Mouse (Mus musculus) megakaryocyte, embryonic 14.5 days (primary cell): ENCODE results near the gene Mark4. TPM values are rescaled to one million over a fixed set of nuclear protein-coding genes. Genes with fewer than 3 reads are reported as not detected.

Experiments used
- H3K27me3 ChIP-seq: replicated peaks from 2 replicates; pipeline ENCODE3; 2012; ENCODE audit warnings: inconsistent platforms
- H3K36me3 ChIP-seq: replicated peaks from 2 replicates; pipeline ENCODE3; 2012; ENCODE audit warnings: low read length, inconsistent platforms, mixed read lengths
- H3K4me1 ChIP-seq: 2 replicates; pipeline ENCODE4 v1.6.1; 2012; ENCODE audit warnings: inconsistent platforms
- H3K4me3 ChIP-seq: replicated peaks from 2 replicates; pipeline ENCODE3; 2012; ENCODE audit warnings: moderate library complexity, mild to moderate bottlenecking, inconsistent platforms
- H3K9me3 ChIP-seq: 2 replicates; pipeline ENCODE4 v1.6.1; 2012; ENCODE audit warnings: inconsistent platforms
- FLI1 ChIP-seq: IDR thresholded peaks from 2 replicates; pipeline ENCODE4 v1.6.1; 2012; ENCODE audit warnings: low read length, inconsistent platforms, mixed read lengths
- GATA1 ChIP-seq: IDR thresholded peaks from 3 replicates; pipeline ENCODE4 v1.6.1; 2012; ENCODE audit warnings: mixed read lengths, low read length, inconsistent platforms, borderline replicate concordance
- polyA plus RNA-seq: library from polyadenylated mRNA; stranded (reverse); fragments of >175 nt; gene quantifications from 2 replicates; pipeline ENCODE4 v1.2.3, GENCODE M21; 2012; ENCODE audit warnings: low replicate concordance; ENCODE audit not compliant: insufficient read depth

The Mark4 gene
- polyA plus RNA-seq, 1 experiment, result 102 TPM

DNA sequence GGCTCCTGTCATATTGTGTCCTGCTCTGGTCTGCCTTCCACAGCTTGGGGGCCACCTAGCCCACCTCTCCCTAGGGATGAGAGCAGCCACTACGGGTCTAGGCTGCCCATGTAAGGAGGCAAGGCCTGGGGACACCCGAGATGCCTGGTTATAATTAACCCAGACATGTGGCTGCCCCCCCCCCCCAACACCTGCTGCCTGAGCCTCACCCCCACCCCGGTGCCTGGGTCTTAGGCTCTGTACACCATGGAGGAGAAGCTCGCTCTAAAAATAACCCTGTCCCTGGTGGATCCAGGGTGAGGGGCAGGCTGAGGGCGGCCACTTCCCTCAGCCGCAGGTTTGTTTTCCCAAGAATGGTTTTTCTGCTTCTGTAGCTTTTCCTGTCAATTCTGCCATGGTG lies 48.9 kb downstream of the Mark4 start:
- Histone ChIP-seq H3K4me3 (no peak overlapping the region), H3K4me1 (peaks cover 22% of the 10 kb centered on the region)
- TF ChIP-seq FLI1 (no peak), GATA1 (no peak)

DNA sequence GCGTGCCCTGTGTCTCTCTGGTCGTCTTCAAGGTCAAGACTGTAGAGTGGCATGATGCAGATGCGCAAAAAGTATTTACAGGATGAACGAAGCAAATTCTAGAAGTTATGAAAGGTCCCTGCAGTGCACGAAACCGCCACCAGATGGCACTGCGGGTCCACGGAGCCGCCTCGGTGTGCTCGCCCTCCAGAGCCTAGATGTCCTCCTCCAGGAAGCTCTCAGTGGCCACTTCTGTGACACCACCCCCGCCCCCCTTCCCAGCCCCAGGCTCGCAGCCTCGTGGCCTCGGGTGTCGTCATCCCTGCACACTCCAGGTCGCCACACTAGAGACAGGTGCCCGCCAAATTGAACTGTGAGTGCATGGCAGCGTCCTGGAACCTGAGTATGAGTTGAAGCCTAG lies 53.2 kb downstream of the Mark4 start:
- Histone ChIP-seq H3K27me3 (peaks cover 39% of the 10 kb centered on the region), H3K36me3 (no peaks in the 10 kb centered on the region), H3K4me3 (peak overlapping the region; percentile 86), H3K9me3 (peaks cover 12% of the 10 kb centered on the region), H3K4me1 (peaks cover 41% of the 10 kb centered on the region)
- TF ChIP-seq GATA1, result no peak
- no peak for TF ChIP-seq FLI1

More for the DNA sequence above, 48.9 kb downstream of the Mark4 start:
- Histone ChIP-seq H3K27me3 (peaks cover 45% of the 10 kb centered on the region), H3K36me3 (no peaks in the 10 kb centered on the region), H3K9me3 (peaks cover 9% of the 10 kb centered on the region)

DNA sequence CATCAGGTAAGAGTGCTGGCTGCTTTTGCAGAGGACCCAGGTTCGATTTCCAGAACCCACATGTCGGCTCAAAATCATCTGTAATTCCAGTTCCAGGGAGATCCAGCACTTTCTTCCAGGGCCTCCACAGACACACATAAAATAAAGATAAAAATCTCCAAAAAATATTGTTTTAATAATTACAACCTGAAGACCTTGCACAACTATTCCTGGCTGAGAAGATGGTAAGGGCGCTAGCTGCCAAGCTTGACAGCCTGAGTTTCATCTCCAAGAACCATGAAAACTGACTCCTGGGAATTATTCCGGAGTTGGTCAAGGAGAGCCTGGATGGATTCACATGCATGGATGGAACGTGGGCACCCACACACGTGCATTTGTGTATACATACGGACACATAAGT lies 54.1 kb downstream of the Mark4 start, which contains the start of gene Ckm:
Ckm (plus strand) TSS at position 301 of the 400 bp plus-strand sequence.
- TF ChIP-seq FLI1 (no peak), GATA1 (no peak)

DNA sequence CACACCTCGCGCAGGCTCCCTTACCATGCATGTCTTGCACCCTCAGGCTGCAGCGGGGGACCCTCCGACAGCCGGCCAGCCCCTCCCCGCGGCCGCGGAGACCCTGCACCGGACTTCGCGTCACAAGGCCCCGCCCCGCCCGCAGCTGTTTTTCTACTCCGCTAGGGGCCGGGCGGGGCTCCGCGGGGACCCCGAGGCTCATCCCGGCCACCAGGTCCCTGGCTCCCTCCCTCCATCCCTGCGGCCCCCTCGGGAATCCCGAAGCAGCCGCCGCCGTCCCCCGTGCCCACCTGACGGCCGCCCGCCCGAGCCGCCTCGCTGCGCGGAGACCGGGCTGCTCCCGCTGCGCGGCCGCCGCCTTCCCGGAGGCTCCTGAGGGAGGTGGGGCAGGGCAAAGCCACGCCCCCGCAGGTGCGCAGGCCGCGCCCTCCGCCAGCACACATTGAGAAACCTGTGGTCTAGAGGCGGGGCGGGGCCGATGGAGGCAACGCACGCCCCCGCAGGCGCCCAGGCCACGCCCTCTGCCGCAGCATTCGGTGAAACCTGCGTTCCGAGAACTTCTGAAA lies 54.8 kb downstream of the Mark4 start, which contains the start of gene Klc3:
Klc3 (minus strand) TSS at position 374 of the 566 bp plus-strand sequence.
- peak within 1 kb of the TSS; percentile 93 for H3K4me3 ChIP-seq
- H3K9me3 ChIP-seq, result peaks cover 13% of the 10 kb centered on the region
- H3K36me3 ChIP-seq, result no peaks in the 10 kb centered on the region
- H3K27me3 ChIP-seq, result peaks cover 43% of the 10 kb centered on the region
- TF ChIP-seq GATA1 (no peak), FLI1 (no peak)
- H3K4me1 ChIP-seq, result peaks cover 49% of the 10 kb centered on the region

More for the DNA sequence above, 54.1 kb downstream of the Mark4 start, which contains the start of gene Ckm:
- Histone ChIP-seq H3K27me3 (peaks cover 41% of the 10 kb centered on the region), H3K4me1 (peaks cover 46% of the 10 kb centered on the region), H3K9me3 (peaks cover 13% of the 10 kb centered on the region), H3K4me3 (peak within 1 kb of the TSS; percentile 93), H3K36me3 (no peaks in the 10 kb centered on the region)

DNA sequence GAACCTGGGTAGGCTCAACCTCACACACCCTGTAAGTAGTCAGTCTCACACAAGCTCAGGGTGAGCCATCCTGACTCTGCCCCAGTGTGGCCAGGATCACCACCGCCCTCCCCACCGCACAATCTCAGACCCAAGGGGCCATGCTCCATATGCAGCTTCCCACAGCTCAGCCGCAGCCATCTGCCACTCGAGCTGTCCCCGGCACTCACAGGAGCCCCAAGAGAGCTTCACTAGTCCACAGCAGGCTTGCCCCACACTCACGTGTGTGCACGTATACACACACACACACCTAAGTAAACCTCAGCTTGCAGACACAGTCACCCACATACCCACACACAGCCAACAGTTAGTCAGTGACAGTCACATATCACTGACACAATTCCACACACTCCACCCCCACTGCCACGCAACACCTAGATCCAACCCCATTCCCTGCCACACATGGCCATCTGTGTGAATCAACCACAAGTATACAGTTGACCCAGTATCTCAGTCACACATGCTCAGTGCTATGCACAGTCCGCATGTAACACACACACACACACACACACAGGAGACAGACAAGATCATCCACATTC lies 56.0 kb downstream of the Mark4 start:
- Histone ChIP-seq H3K4me3 (peak overlapping the region; percentile 53), H3K4me1 (peaks cover 49% of the 10 kb centered on the region), H3K36me3 (no peaks in the 10 kb centered on the region), H3K27me3 (peaks cover 44% of the 10 kb centered on the region), H3K9me3 (peaks cover 13% of the 10 kb centered on the region)
- no peak for TF ChIP-seq GATA1
- TF ChIP-seq FLI1, result no peak

DNA sequence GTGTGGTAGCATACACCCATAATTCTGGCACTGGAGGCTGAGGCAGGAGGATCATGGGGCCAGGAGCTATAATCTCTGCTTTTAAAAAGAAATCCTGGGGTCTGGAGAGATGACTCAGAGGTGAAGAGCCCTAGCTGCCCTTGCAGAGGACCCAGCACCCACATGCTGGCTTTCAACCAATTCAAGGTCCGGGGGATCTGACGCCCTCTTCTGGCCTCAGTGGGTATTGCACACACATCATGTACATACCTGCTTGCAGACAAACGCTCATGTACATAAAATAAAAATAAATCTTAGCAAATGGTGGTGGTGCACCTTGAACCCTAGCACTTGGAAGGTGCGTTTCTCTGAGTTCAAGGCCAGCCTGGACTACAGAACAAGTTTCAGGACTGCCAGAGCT lies 57.7 kb downstream of the Mark4 start:
- H3K4me3 ChIP-seq, result no peak overlapping the region
- H3K36me3 ChIP-seq, result peaks cover 2% of the 10 kb centered on the region
- peaks cover 44% of the 10 kb centered on the region for H3K27me3 ChIP-seq
- peaks cover 49% of the 10 kb centered on the region for H3K4me1 ChIP-seq
- peaks cover 13% of the 10 kb centered on the region for H3K9me3 ChIP-seq
- TF ChIP-seq GATA1, result no peak
- no peak for TF ChIP-seq FLI1

DNA sequence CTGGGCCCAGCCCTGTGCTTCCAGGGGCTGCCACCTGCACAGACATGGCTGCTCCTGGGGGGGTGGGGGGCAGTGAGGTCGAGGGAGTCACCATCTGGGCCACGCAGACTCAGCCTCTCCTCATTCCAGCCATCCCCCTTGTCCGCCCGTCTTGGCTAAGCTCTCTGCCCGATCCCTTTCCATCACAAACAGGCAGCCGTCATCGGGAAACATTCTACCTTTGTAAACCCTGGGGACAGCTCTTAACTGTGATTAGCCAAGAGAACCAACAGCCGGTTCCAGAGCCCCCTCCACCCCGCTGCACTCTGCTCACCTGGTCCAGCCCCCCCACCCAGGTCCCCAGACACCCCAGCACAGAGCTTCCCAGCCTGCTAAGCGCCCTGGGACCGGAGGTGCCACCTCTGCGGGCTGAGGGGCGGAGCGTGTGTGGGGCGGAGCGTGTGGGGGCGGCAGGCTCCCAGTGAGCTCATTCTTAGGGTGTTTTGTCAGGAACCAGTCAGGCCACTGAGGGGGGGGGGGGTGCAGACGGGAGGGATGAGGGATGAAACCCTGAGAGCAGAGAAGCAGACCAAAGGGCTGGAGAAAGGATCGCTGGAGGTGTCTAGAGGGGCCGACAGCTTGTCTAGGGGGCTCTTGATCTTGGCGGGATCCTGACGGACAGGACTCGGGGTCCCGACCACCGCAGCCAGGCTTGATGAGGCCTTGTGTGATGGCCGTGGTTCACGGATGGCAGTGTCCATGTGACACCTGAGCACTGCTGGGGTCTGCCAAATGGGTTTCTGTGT lies 58.9 kb downstream of the Mark4 start:
- Histone ChIP-seq H3K9me3 (peaks cover 13% of the 10 kb centered on the region), H3K27me3 (peaks cover 44% of the 10 kb centered on the region), H3K4me3 (peak overlapping the region; percentile 62), H3K4me1 (peaks cover 40% of the 10 kb centered on the region), H3K36me3 (peaks cover 15% of the 10 kb centered on the region)
- TF ChIP-seq GATA1, result no peak
- no peak for TF ChIP-seq FLI1

DNA sequence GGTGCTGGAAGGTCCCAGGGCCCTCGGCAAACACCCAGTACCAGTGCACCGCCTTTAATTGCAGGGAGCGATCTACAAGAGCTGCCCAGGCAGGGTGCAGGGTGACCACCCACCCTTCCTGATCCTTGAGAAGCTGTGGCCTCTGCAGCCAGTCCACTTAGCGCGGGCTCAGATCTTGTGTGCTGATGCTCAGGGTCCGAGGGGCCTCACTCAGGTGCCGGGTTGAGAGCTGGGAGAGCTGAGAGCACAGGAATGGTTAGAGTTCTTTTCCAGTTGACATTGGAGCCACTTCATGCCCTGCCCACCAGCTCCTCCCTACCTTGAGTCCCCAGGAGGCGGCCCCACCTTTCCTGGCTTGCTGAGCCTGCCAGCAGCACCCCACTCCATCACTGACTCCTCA lies 64.1 kb downstream of the Mark4 start:
- TF ChIP-seq GATA1 (no peak), FLI1 (no peak)
- Histone ChIP-seq H3K27me3 (peaks cover 11% of the 10 kb centered on the region), H3K4me1 (peaks cover 13% of the 10 kb centered on the region), H3K36me3 (peaks cover 66% of the 10 kb centered on the region), H3K9me3 (no peaks in the 10 kb centered on the region), H3K4me3 (no peak overlapping the region)

DNA sequence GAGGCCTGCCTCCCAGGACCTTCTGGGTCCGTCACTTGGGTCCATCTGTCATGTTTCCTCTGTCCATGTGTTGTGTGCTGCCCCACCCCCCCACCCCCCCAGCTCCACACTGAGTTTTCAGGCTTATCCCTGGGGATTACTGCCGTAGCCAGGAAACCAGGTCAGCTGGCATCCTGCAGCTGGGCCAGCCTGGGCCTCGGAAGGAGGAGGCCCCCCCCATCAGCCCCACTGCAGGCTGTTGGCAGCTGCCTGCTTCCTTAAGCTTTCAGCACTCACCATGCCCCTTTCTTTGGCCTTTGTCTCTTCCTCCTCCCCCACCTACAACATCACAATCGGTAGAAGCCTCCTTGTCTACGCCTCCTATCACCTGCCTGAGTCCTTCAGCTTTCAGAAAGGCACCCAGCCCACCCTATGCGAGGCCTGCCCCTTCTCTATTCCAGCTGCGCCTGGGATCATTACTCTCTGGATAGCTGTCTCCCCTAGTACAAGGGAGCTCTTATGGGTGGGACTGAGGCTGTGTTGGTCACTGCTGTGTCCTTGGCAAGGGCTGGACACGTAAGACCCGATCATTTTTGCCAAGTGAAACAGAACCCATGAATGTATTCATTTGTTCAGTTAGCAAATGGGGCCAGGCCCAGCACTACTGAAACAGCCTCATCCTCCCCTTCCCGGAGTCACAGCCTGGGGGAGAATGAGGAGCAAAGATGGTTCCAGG lies 69.8 kb downstream of the Mark4 start:
- TF ChIP-seq FLI1 (no peak), GATA1 (no peak)
- Histone ChIP-seq H3K4me1 (peaks cover 18% of the 10 kb centered on the region), H3K36me3 (peaks cover 98% of the 10 kb centered on the region)

More for the DNA sequence above, 69.8 kb downstream of the Mark4 start:
- Histone ChIP-seq H3K27me3 (no peaks in the 10 kb centered on the region), H3K4me3 (no peak overlapping the region), H3K9me3 (no peaks in the 10 kb centered on the region)
